Mouse (Mus musculus) liver, adult 2 months (tissue): ENCODE results near the gene Wdpcp.

ENCODE experiments used
- CTCF ChIP-seq: fragments of 200-500 bp; IDR thresholded peaks from 2 replicates; pipeline ENCODE4 v1.5.1; 2011; ENCODE audit warnings: low read depth, low read length, control low read depth
- POLR2A ChIP-seq: fragments of 200-500 bp; IDR thresholded peaks from 2 replicates; pipeline ENCODE4 v1.6.1; 2011; ENCODE audit warnings: low read length, control low read depth; ENCODE audit not compliant: insufficient read depth; ENCODE audit errors: extremely low read depth

GRCm38 (mm10) chr11:21571700-21572381, at the start of gene Wdpcp, which contains the start of gene Mdh1:
- TF ChIP-seq CTCF = no peak
- peak; percentile 96 for TF ChIP-seq POLR2A
